Mouse (Mus musculus): ENCODE measurements at regions not wholly inside any gene's neighbourhood (a gene's known extent, or its start where the extent isn't known, plus 50 kb on each side); places are given as distances from the start of the nearest gene placed in this dataset.

DNA sequence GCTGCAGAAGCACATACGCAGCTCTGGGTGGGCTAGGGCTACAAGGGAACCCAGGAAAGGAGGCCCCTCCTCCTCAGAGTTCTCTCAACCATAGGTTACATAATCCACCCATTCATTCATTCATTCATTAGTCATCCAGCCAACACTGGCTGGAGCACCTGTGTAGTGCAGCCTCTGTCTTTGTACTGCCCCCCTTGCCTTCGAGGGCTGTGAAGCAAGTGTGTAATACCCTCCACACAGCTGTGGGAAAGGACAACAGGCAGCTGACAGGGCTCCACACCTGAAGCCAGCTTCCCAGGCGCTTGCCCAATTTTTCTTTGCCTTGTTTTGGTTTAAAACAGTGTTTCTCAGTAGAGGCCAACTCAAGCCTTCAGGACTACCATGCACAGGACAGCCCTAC is 285.0 kb upstream of the Runx1 start:
- no peak for DNase-seq

DNA sequence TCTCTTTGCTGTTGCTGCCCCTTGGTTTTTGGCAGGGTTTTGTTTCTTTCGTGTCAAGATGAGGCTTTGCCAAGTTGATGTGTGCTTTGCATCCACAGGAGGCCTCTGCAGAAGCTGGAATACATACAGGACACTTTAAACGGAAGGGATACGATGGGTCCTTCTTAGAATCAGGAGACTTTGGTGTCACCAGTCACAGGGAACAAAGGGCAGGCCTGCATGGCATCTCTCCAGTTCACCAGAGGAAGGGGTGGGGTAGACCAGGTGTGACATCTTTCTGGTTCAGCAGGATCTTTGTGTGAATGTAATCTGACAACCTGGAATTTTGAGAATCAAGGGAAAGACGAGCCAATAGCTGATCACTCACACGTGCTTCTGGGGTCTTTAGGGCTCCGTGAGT is 284.5 kb upstream of the Runx1 start:
- no peak for DNase-seq

DNA sequence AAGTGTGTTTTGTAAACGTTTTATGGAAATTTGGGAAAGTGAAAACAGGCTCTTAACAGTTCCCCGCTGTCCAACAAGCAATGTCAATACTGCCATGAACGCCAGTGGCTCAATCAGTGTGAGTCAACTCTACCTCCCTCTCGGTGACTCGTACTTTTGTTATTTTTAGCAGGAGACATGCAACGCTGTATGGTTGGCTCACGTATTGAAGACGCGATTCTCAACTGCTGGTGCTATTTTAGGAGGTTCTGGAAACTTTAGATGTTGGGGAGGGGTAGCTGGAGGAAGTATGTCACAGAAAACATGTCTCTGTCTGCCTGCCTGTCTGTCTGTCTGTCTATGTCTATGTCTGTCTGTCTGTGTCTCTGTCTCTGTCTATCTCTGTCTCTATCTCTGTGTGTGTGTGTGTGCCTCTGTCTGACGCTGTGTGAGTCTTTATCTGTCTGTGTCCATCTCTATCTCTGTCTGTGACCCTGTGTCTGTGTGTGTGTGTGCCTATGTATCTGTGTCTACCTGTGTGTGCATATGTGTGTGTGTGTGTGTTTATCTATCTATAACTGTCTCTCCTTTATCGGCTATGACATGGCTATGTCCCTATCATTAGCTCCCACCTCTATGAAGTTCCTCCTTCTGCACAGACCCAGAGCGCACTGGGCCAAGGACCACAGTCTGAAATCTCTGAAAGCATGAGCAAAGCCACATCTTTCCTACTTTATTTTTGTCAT is 283.9 kb upstream of the Runx1 start:
- DNase-seq, result no peak

DNA sequence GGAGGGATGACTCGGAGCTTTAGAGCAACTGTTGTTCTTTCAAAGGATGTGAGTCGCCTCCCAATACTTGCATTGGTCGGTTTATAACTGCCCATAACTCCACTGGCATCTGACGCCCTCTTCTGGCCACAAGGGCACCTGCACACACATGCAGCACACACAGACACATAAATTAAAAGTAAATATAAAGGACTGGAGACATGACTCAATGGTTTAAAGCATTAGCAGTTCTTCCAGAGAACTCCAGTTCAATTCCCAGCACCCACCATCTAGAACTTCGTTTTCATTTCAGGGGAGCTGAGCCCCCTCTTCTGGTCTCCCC is 281.5 kb upstream of the Runx1 start:
- DNase-seq, result no peak

DNA sequence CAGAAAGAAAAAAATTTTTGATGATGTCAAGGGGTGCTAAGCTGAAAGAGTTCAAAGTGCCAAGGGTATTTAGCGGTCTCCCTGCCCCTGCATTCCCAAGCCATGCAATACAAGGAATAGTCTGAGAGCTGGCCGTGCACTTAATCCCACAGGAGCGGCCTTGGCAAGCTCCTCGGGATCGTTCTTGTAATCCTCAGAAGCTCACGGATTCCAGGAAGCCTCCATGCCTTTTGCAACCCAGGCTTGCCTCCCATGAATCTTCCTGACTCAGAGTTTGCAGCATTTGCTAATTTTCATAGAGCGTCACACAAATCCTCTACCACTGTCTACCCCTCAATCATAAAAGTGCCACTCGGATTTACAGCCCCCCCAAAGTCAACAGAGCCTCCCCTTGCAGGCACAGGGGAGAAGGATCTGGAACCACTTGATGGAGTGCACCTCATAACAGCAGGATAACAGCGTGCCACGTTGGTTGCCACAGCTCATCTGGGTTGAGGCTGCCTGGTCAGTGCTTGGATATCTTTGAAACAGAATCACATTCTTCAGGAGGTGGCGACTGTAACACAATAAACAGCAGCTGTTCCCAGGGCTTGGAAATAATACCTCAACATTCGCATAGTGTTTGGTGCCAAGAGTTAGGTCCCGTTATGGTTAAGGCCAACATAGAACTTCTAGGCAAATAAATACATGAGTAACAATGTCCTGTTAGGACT is 281.0 kb upstream of the Runx1 start:
- no peak for DNase-seq

DNA sequence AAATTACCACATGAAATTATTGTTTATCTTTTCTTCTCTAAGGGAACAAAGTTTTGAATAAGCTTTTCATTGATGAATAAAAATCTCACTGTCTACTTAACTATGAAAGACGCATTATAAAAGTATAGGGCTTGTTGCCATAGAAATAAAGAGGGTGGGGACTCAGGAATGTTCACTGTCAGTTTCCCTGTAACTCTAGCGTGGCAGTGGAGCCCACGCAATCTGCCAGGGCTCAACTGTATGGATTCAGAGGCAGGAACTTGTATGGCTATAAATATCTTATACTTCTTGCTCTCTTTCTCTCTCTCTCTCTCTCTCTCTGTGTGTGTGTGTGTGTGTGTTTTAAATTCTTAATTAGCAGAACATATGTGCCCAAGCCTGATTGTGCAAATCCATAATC is 276.2 kb upstream of the Runx1 start:
- no peak for DNase-seq

DNA sequence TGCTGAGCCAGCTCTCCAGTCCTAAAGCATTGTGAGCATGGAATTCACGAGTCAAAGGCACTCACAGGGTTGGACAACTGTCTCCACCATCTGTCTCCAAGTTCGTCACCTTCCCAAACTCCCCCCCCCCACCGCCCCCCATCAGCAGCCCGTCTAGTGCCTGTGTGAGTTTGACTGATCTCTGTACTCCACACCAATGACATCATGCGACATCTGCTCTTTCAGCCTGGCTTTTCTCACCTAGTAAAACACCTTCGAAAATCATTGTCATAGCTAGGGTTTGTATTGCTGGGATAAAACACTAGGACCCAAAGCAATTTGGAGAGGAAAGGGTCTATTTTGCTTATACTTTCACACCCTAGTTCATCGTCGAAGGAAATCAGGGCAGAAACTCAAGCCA is 272.1 kb upstream of the Runx1 start:
- no peak for DNase-seq

DNA sequence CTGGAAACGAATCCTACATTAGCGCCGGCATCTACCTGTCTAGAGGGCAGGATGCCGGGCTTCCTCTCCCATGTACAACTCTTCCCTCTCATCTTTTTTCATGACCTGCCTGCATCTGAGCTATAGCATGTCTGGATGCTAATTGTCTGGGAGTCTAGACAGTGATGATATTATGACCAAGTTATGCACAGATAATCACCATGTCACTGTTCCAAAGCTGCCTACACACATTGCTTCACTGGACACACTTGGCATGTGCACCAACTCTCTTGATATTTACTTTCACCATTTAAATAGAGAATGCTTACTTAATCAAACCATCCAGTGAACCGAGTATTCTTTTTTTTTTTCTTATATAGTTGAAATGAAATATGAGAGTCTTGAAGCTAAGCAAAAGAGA is 270.2 kb upstream of the Runx1 start:
- no peak for DNase-seq

DNA sequence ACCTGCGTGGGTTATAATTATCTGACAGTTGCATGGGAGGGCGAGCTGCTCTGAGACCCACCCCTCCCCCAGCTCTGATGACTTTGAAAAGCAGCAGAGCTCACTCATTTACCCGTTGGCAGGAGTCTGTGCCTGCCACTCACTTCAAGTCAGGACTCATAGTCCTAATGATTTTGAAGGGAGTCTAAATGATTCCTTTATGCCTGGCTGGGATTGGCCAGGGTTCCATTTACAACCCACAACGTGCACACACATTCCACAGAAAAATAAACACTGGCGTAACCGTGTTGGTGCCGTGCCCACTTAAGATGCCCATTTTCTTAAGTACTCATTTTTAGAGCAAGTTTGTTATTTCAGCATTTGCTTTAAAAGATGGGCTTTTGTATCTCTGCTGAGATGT is 266.8 kb upstream of the Runx1 start:
- DNase-seq, result no peak

DNA sequence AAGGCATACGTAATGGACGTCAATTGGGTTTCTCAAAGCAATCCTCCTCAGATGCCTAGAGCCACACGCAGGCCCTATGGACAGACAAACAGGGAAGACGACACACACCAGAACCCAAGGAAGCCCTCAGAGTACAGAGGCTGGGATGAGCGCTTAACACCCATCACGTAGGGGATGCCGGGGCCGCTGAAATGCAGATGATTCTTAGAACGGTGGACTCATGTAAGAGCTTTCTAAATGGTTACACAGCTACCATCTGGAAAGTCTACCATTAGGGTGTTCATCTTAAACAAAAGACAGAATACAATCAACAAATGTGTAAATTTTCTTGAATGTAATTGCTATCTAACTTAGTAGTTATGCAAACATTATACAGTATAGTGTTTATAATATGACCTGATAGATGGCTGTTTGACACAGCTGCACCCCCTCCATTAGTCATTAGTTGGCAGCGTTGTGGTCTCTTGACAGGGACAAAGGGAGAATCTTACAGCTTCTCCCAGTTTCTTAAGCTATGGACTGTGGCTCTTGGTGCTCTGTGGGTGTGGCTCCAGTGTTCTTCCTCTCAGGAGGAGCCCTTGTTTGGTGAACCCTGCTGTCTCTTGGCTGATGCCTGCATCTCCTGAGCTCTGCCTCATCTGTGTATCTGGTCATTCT is 259.4 kb upstream of the Runx1 start:
- no peak for DNase-seq

DNA sequence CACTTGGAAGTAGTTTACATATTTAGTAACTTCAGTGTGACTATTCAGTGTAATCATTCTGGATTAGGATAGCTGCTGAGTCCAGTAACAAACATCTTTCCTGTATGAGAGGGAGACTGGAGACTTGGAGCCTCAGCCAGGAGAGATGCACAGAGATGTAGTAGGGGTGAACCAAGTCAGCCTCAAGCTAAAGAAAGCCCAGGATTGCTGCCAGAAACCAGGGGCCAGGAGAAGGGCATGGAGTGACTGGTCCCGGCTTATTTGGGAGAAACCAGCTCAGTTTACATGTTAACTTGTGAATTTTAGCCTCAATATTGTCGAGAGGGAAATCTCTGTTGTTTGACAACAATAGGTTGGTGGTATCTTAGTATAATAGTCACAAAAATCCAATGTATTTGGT is 257.8 kb upstream of the Runx1 start:
- DNase-seq, result no peak

DNA sequence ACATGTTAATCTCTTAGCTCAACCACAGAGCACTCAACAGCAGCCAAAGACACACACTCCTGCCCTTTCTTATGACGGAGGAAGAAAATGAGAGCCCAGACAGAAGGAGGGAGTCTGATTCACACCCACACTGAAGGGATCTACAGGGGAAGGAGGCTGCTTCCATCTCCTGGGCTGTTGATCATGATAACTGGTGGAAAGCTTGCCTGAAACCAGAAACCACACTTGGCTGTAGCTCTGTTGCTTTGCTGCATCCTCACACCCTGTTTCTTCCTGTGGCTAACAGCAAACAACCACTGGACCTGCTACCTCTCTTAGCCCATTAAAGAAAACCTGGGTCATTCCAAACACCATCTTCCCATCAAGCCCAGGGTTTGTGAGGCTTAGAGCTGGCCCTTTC is 257.2 kb upstream of the Runx1 start:
- no peak for DNase-seq

DNA sequence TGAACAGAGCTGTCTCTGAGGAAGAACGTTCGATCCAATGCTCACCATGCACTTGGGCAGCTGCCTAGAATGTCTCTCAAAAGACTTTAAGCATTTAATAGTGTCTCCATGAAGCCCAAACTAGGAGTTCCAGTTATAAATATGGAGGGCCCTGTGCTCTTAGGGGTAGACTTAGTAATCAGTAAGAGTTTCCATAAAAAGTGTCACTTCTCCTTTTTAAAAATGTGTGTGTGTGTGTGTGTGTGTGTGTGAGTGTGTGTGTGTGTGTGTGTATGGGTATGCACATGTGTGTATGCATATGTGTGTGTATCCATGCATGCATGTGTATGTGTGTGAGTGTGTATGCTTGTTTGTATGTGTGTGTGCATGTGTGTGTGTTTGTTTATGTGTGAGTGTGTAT is 255.6 kb upstream of the Runx1 start:
- no peak for DNase-seq

DNA sequence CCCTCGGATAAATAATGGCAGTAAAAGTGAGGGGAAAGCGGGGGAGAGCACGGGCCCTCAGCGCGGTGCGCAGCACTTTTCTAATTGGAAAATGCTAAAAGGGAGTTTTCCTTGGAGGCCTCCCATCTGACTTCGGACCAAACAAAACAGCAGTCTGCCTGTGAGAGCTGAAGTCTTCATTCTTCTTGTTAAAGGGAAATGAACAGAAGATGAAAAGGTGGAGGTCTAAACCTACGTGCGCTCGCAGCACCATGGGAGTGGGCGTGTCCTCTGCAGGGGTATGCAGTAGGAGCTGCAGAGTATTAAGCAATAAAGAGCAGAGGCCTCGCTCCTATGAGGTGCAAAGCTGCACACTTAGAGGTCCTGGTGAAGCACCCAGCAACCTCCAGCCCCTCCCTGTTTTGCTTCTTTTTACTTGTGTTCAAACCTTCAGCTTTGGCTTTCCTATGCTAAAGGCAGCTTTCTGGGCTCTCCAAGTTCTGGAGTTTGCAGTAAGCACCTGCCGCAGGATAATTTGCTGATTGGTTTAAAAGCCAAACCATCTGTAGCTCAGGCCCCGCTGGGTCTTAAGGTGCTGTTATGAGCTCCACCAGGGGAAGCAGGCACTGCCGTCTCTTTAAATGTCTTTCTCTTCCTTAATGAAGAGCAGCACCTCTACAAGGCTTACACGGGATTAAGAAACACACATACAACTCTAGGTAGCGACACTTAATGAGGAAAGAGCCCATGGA is 253.9 kb upstream of the Runx1 start:
- peak; percentile 50 for DNase-seq

DNA sequence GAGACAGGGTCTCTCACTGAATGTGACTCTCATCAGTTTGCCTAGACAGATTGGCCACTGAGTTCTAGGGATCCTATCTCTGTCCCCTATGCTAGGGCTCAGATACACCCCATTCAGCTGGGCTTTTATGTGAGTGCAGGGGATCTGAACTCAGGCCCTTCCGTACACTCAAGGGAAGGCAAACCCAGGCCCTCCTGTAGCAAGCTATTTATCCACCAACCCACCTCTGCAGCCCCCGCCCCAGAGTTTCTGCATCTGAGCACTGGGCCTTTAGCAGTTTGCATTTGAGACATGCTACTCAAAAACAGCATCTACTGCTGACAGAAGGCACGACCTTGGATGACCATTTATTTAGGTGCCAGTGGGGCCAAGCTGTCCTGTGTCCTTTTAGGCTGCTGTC is 253.0 kb upstream of the Runx1 start:
- DNase-seq, result no peak

DNA sequence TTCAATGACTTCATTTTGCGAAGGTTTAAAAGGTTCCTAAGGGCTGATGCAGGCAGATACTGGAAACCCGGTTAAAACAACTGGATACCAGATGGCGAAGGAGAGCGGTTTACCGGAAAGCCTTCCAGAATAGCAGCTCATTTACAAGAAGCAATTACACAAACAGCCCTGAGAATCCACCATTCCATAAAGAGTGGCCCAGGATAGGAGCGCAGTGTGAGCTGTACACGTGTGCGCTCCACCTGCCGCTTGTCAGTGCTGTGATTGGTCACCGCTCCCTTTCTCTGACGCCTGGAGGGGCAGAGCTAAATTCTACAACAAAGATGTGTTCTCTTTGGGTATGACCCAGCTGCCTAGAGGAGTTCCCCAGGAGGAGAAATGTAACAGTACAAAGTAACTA is 249.5 kb upstream of the Runx1 start:
- DNase-seq, result no peak

DNA sequence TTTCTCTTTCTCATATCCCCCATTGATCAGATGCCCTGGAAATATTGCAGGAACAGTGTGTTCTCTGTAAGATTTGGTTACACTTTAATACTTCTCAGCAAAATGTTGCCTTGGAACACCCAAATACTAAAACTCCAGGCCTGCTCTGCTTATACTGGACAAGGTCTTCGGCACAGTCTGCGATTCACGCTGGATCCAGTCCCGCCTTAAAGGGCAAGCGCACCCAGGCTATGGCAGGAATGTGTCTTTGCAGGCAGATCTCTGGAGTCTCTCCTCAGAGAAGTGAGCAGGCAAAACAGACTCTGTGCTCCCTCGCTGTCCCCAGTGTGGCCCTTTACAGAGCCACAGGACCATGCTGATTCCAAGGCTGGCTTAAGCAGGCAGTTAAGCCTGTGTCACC is 246.2 kb upstream of the Runx1 start:
- peak; percentile 46 for DNase-seq

DNA sequence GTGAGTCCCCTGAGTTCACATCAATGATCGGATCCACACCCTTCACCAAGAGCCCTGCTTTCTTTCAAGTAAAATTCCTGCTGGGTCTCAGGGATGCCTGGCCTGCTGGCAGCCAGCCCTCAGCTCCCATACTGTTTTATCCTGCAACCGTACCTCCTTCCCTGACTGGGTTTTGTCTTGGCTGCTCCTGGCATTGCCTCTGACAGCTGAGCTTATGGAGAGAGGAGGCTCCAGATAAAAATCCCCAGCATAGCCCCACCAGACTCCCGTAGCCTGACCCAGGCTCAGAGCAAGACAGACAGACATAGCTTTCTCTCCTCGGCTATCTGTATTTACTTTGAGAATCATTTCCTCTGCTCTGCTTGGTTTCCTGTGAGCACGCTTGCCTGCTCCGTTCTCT is 245.8 kb upstream of the Runx1 start:
- DNase-seq, result peak; percentile 16

DNA sequence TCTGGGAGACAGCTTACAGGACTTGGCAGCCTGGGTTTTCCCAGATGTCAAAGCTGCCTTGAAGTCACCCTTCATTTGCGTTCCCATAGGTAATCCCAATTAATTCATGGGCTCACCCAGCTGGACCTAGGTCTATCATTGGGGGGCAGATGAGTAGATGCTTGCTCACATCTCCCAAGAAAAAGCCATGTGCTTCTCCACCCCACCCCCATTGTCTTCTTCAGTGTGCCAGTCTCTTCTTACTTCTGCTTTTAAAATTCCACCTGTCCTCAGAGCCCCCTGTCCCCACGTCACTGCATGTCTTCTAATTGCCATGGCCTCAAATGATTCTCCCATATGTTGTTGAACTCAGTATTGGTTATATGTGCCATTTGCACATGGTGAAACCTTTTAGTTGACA is 240.9 kb upstream of the Runx1 start:
- no peak for DNase-seq

DNA sequence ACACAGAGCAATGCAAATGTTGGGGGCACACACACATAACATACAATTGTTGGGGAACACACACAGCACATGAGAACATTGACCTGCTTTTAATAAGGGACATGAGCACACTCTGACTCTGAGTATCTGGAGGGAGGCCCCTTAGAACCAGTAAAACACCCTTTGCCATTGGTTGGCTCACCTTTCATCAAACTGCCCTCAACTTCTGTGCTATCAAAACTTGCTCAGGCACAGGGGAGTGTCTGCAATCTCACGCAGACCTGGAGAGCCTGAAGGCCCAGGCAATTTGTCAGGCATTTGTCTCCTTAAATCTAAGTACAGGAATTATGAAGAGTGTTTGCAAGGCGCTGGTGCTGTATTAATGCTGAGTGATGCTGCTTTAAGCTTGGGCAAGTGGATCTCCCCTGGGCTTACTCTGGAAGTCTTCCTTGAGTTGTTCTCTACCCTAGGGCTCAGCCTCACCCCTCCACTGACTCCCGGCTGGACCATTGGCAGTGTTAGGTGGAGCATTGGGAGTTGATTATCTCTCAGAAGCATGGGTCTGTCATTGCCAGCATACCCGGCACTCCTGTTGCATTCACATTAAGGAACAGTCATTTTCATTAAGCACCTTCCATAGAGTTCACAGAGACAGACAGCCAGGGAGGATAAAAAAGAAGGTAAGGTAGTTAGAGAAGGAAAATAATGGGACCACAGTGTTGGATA is 235.7 kb upstream of the Runx1 start:
- no peak for DNase-seq

DNA sequence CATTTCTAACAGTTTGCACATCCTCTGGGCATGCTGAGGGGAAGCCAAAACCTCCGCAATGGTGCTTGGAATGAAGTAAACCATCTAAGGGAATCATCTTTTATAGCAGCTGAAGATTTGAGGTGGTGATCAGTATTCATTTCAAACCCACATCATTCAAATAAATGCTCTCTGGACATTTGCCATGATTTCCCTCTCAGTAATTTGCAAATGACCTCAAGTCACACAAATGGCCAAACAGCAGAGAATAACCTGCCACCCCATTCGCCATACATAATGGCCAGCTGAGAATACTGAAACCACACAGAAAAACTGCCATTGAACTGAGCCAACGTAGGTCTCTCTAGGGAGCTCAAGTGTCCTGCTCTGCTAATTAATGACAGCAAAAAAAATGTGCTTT is 230.3 kb upstream of the Runx1 start:
- no peak for DNase-seq

DNA sequence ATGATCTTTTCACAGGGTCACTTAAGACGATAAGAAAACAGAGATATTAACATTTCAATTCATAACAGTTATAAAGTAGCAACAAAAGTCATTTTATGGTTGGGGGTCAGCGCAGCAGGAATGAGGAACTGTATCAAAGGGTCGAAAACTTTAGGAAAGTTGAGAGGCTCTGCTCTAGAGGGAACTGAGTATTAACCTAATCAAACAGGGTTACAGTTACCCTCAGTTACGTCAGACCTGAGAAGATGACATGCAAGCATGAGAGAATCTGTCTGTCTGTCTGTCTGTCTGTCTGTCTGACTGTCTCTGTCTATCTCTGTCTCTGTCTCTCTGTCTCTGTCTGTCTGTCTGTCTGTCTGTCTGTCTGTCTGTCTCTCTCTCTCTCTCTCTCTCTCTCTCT is 229.6 kb upstream of the Runx1 start:
- DNase-seq, result no peak

DNA sequence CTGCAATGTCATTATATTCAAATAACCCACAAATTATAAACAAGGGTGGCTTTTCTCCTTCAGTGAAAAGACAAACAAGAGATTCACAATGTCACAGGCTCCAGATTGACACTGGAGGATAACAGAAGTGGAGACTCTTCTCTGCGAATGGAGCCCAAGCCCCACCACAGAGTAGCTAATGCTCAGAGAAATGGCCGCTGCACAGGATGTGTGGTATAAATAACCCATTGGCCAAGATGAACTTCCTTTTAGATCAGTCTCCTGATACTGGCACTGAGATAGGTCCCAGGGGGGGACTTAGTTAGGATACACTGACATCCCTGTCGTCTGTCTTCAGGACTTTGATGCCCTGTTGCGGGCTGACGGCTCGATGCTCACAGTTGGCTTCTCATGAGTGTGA is 225.3 kb upstream of the Runx1 start:
- DNase-seq, result no peak
